Mouse (Mus musculus) ES-E14 (cell line): Measurements from ENCODE around the gene Wdr70.
"Not testable (repeated sequence)": the region's sequence is repeated elsewhere in the genome, so short reads cannot be mapped to it uniquely, and the experiment has no call there.

Experiments used
- CHD2 ChIP-seq: IDR thresholded peaks from 2 replicates; pipeline ENCODE4 v1.6.1; 2014; ENCODE audit warnings: mild to moderate bottlenecking, low read depth, low read length, inconsistent platforms
- HCFC1 ChIP-seq: IDR thresholded peaks from 2 replicates; pipeline ENCODE4 v1.6.1; 2012; ENCODE audit warnings: low read length, inconsistent platforms, borderline replicate concordance; ENCODE audit not compliant: insufficient read depth
- MAFK ChIP-seq: IDR thresholded peaks from 2 replicates; pipeline ENCODE4 v1.6.1; 2014; ENCODE audit warnings: mild to moderate bottlenecking, low read depth, low read length, inconsistent platforms; ENCODE audit not compliant: insufficient read depth
- ZC3H11A ChIP-seq: IDR thresholded peaks from 2 replicates; pipeline ENCODE4 v1.6.1; 2012; ENCODE audit warnings: low read depth, mild to moderate bottlenecking, inconsistent platforms, low read length, borderline replicate concordance

DNA sequence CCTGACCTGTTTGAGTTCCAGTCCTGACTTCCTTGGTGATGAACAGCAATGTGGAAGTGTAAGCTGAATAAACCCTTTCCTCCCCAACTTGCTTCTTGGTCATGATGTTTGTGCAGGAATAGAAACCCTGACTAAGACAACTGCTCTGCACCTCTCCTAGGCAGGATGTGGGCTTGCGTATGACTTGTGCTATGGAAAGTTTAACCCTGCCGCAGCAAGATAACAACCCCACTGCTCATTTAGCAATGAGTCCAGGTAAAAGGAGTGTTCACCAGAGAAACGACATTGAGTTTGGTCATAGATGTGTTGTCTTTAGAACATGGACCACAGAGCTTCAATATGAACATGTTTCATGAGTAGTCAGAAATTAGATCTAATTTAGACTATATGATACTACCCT, 25.9 kb downstream of the Wdr70 start:
- TF ChIP-seq HCFC1, ZC3H11A, CHD2, MAFK: not testable (repeated sequence)
